31 mouse cellular contexts compared by ENCODE assay signal in genomic region chr10:23937613-23938012, GRCm38 (mm10). TPM values are rescaled to one million over a fixed set of nuclear protein-coding genes. Genes with fewer than 3 reads are reported as not detected.
"Had no signal": no experiment of that assay in that cellular context is flagged by ENCODE, and none has a peak within 500 bp of the region (broad histone marks: within the 10 kb centered on the region; RNA-seq: fewer than 3 reads in every experiment).

No protein-coding gene starts in this region.

- H3K4me3 ChIP-seq: heart, embryonic 10.5 days; heart, embryonic 13.5 days; heart, embryonic 15.5 days; intestine, embryonic 15.5 days; layer of hippocampus, adult 2 months; left cerebral cortex, adult 2 months; limb, embryonic 13.5 days; limb, embryonic 15.5 days; liver, embryonic 12.5 days had no signal

- H3K9ac ChIP-seq: heart, embryonic 13.5 days; heart, embryonic 15.5 days; intestine, embryonic 15.5 days; limb, embryonic 13.5 days; limb, embryonic 15.5 days; liver, embryonic 12.5 days; liver, embryonic 14.5 days had no signal

- DNase-seq: gastrocnemius, postnatal 14 days; gastrocnemius, postnatal 36 days; heart, adult 18-20 months; heart, postnatal 14 days; heart, postnatal 36 days; kidney, adult 18-20 months; kidney, adult 8-10 months; kidney, postnatal 10 days; kidney, postnatal 25 days; kidney, postnatal 4 days had no signal

- H3K36me3 ChIP-seq: heart, embryonic 10.5 days; heart, embryonic 13.5 days; heart, embryonic 15.5 days; intestine, embryonic 15.5 days; limb, embryonic 13.5 days; limb, embryonic 15.5 days; liver, embryonic 12.5 days had no signal

- H3K27ac ChIP-seq: heart, embryonic 10.5 days; heart, embryonic 13.5 days; heart, embryonic 15.5 days; hindbrain, embryonic 14.5 days; intestine, embryonic 15.5 days; layer of hippocampus, adult 2 months; left cerebral cortex, adult 2 months; limb, embryonic 13.5 days; limb, embryonic 15.5 days; liver, embryonic 12.5 days; liver, embryonic 14.5 days had no signal

- ATAC-seq: hindbrain, embryonic 16.5 days; inflammation-experienced regulatory T-cells, adult 6 months; intestine, embryonic 15.5 days; intestine, postnatal 0 days; liver, embryonic 12.5 days had no signal

- H3K27me3 ChIP-seq: heart, embryonic 13.5 days; heart, embryonic 15.5 days; intestine, embryonic 15.5 days; limb, embryonic 13.5 days; limb, embryonic 15.5 days; liver, embryonic 12.5 days had no signal

- H3K4me1 ChIP-seq: heart, embryonic 13.5 days; heart, embryonic 15.5 days; intestine, embryonic 15.5 days; limb, embryonic 13.5 days; limb, embryonic 15.5 days; liver, embryonic 12.5 days had no signal

- H3K4me2 ChIP-seq: heart, embryonic 13.5 days; heart, embryonic 15.5 days; hindbrain, embryonic 14.5 days; intestine, embryonic 15.5 days; limb, embryonic 13.5 days; limb, embryonic 15.5 days; liver, embryonic 12.5 days had no signal

- H3K9me3 ChIP-seq: heart, embryonic 10.5 days; heart, embryonic 13.5 days; heart, embryonic 15.5 days; intestine, embryonic 15.5 days; limb, embryonic 13.5 days; limb, embryonic 15.5 days; liver, embryonic 12.5 days had no signal

RNA-seq across cellular contexts. Expression of gene Taar2, which starts 0.8 kb away (rescaled TPM):
- polyA plus RNA-seq: gonadal fat pad, adult 2 months; heart, embryonic 10.5 days; heart, embryonic 13.5 days; heart, embryonic 15.5 days; heart, postnatal 0 days; hindbrain, embryonic 11.5 days; hindbrain, embryonic 14.5 days; hindbrain, embryonic 16.5 days; inflammation-experienced regulatory T-cells, adult 6 months; intestine, postnatal 0 days; kidney, embryonic 14.5 days; kidney, embryonic 16.5 days; limb, embryonic 11.5 days; limb, embryonic 13.5 days; limb, embryonic 15.5 days; liver, adult 2 months; liver, embryonic 12.5 days; liver, embryonic 14.5 days had no signal

RNA-seq across cellular contexts. Expression of gene Taar3, which starts 11.7 kb away (rescaled TPM):
- polyA plus RNA-seq: gonadal fat pad, adult 2 months; heart, embryonic 10.5 days; heart, embryonic 13.5 days; heart, embryonic 15.5 days; heart, postnatal 0 days; hindbrain, embryonic 11.5 days; hindbrain, embryonic 14.5 days; hindbrain, embryonic 16.5 days; inflammation-experienced regulatory T-cells, adult 6 months; intestine, embryonic 15.5 days; intestine, postnatal 0 days; kidney, embryonic 14.5 days; kidney, embryonic 16.5 days; limb, embryonic 11.5 days; limb, embryonic 13.5 days; limb, embryonic 15.5 days; liver, adult 2 months; liver, embryonic 12.5 days; liver, embryonic 14.5 days had no signal

RNA-seq across cellular contexts. Expression of gene Taar1, which starts 17.5 kb away (rescaled TPM):
- polyA plus RNA-seq: gonadal fat pad, adult 2 months; heart, embryonic 10.5 days; heart, embryonic 13.5 days; heart, embryonic 15.5 days; heart, postnatal 0 days; hindbrain, embryonic 11.5 days; hindbrain, embryonic 14.5 days; hindbrain, embryonic 16.5 days; inflammation-experienced regulatory T-cells, adult 6 months; intestine, embryonic 15.5 days; intestine, postnatal 0 days; kidney, embryonic 14.5 days; kidney, embryonic 16.5 days; limb, embryonic 11.5 days; limb, embryonic 13.5 days; limb, embryonic 15.5 days; liver, adult 2 months; liver, embryonic 12.5 days; liver, embryonic 14.5 days had no signal

RNA-seq across cellular contexts. Expression of gene Taar4, which starts 22.7 kb away (rescaled TPM):
- polyA plus RNA-seq: heart, embryonic 10.5 days; heart, embryonic 13.5 days; heart, embryonic 15.5 days; heart, postnatal 0 days; hindbrain, embryonic 11.5 days; hindbrain, embryonic 14.5 days; hindbrain, embryonic 16.5 days; inflammation-experienced regulatory T-cells, adult 6 months; intestine, embryonic 15.5 days; intestine, postnatal 0 days; kidney, embryonic 14.5 days; kidney, embryonic 16.5 days; limb, embryonic 11.5 days; limb, embryonic 13.5 days; limb, embryonic 15.5 days; liver, adult 2 months; liver, embryonic 12.5 days; liver, embryonic 14.5 days had no signal

RNA-seq across cellular contexts. Expression of gene Taar5, which starts 32.9 kb away (rescaled TPM):
- polyA plus RNA-seq: gonadal fat pad, adult 2 months; heart, embryonic 10.5 days; heart, embryonic 13.5 days; heart, embryonic 15.5 days; heart, postnatal 0 days; hindbrain, embryonic 11.5 days; hindbrain, embryonic 14.5 days; inflammation-experienced regulatory T-cells, adult 6 months; intestine, embryonic 15.5 days; intestine, postnatal 0 days; kidney, embryonic 14.5 days; limb, embryonic 11.5 days; limb, embryonic 13.5 days; limb, embryonic 15.5 days; liver, adult 2 months; liver, embryonic 12.5 days; liver, embryonic 14.5 days had no signal
